Mouse (Mus musculus) effector memory CD4-positive, alpha-beta T cell, adult 5 months (primary cell): Measurements from ENCODE around the gene Igfbp5. TPM values are rescaled to one million over a fixed set of nuclear protein-coding genes. Genes with fewer than 3 reads are reported as not detected.

Experiments used
- polyA plus RNA-seq: library from polyadenylated mRNA; unstranded; fragments of 100-300 nt; shearing (Covaris generic); gene quantifications from one replicate; pipeline ENCODE4 v1.2.1, GENCODE M21; 2017

Gene Igfbp5
- polyA plus RNA-seq = not detected

GRCm38 (mm10) chr1:72874287-72875211 is at the start of gene Igfbp5:
Gene Igfbp5 (minus strand): TSS chr1:72874884.

GRCm38 (mm10) chr1:72823751-72824706 is 50.7 kb downstream of the Igfbp5 start, which contains the start of gene Igfbp2:
Gene Igfbp2 (plus strand): TSS chr1:72824503.

Other genes with a start within 250 kb of the Igfbp5 start
- not detected for gene Ankar, start 174.3 kb downstream of the Igfbp5 start, polyA plus RNA-seq
- 2,805 TPM for gene Rpl37a, start 163.6 kb downstream of the Igfbp5 start, polyA plus RNA-seq
- not detected for gene Igfbp2, start 50.4 kb downstream of the Igfbp5 start, polyA plus RNA-seq
- not detected for gene Tnp1, start 141.0 kb upstream of the Igfbp5 start, polyA plus RNA-seq